ENCODE assay signal across 8 mouse cellular contexts in genomic region chr12:72461894-72462530, GRCm38 (mm10). TPM values are rescaled to one million over a fixed set of nuclear protein-coding genes. Genes with fewer than 3 reads are reported as not detected.
DNase-seq lines count a peak whose midpoint lies in the region; ATAC-seq and TF ChIP-seq lines count a peak whose summit lies in the region.

No protein-coding gene starts in this region.

- H3K9ac ChIP-seq in hindbrain, embryonic 11.5 days (ENCODE audit: low read depth, low read length) = no peak overlapping the region

- H3K27ac ChIP-seq in thymus, adult 2 months (ENCODE audit: control insufficient read depth, insufficient read depth, low read length) = no peak overlapping the region
- H3K27ac ChIP-seq in bone marrow macrophage, adult 2 months (ENCODE audit: insufficient read depth, low read depth, low read length) = no peak overlapping the region
- no peak overlapping the region for H3K27ac ChIP-seq in hindbrain, embryonic 11.5 days (ENCODE audit: low read depth, low read length)

- no peak for TF ChIP-seq CTCF in thymus, adult 2 months (IDR thresholded peaks at IDR 0.05; ENCODE audit: borderline replicate concordance, control insufficient read depth, extremely low read depth, insufficient read depth, low read length, poor library complexity)
- 0 out of 2 replicates have a peak, but pooled peaks have one; percentile 22 for TF ChIP-seq CTCF in bone marrow macrophage, adult 2 months (IDR thresholded peaks at IDR 0.05; ENCODE audit: low read depth, low read length)

- no peak overlapping the region for H3K4me3 ChIP-seq in thymus, adult 2 months (ENCODE audit: control insufficient read depth, insufficient read depth, low read length)
- peak overlapping the region; percentile 10; the same call in 1 of the 2 replicates for H3K4me3 ChIP-seq in bone marrow macrophage, adult 2 months (ENCODE audit: insufficient read depth, low read length)
- H3K4me3 ChIP-seq in hindbrain, embryonic 11.5 days (ENCODE audit: low read depth, low read length) = no peak overlapping the region

- no peaks in the 10 kb centered on the region for H3K4me1 ChIP-seq in thymus, adult 2 months (replicated peaks; ENCODE audit: control insufficient read depth, insufficient read depth, low read length)
- H3K4me1 ChIP-seq in bone marrow macrophage, adult 2 months (ENCODE audit: control insufficient read depth, insufficient read depth, low read length) = no peaks in the 10 kb centered on the region
- no peaks in the 10 kb centered on the region for H3K4me1 ChIP-seq in hindbrain, embryonic 11.5 days (replicated peaks; ENCODE audit: control insufficient read depth, insufficient read depth, low read length)

- intact Hi-C loops in left cerebral cortex, postnatal 36 days (cut with DNase I) = loop anchor here (5.0 to 10.0 kb wide), 4 partner anchors 60 to 515 kb away; no protein-coding TSS in a partner anchor

- no peak overlapping the region for H3K4me2 ChIP-seq in hindbrain, embryonic 11.5 days (replicated peaks; ENCODE audit: low read depth, low read length)

- peak; percentile 52 for DNase-seq in thymus, adult 2 months
- DNase-seq in thymus, adult 18-20 months = no peak
- peak; percentile 68 for DNase-seq in fibroblast of lung, adult 2 months (ENCODE audit: low read depth)
- DNase-seq in hindbrain, embryonic 11.5 days (ENCODE audit: low spot score) = peak; percentile 83
- DNase-seq in left cerebral cortex, postnatal 36 days (ENCODE audit: low spot score in 2 of 2) = peak; percentile 29 to 38
- peak; percentile 82 for DNase-seq in mesoderm, embryonic 11.5 days (ENCODE audit: low read depth, low spot score)
- DNase-seq in splenic B cell, adult 2 months (ENCODE audit: low read depth, low spot score) = peak; percentile 77

- 40% methylated on average over 5 of the region's 5 CpGs for WGBS in thymus, adult 2 months
- WGBS in hindbrain, embryonic 11.5 days = 48% methylated on average over 5 of the region's 5 CpGs

- ATAC-seq in hindbrain, embryonic 11.5 days (ENCODE audit: low FRiP score) = no peak

- no peaks in the 10 kb centered on the region for H3K36me3 ChIP-seq in thymus, adult 2 months (ENCODE audit: control insufficient read depth, insufficient read depth, low read length)
- H3K36me3 ChIP-seq in hindbrain, embryonic 11.5 days (ENCODE audit: control insufficient read depth, insufficient read depth, low read length) = no peaks in the 10 kb centered on the region
- H3K36me3 ChIP-seq in splenic B cell, adult 2 months (ENCODE audit: control insufficient read depth, insufficient read depth, low read length, poor library complexity, severe bottlenecking) = no peaks in the 10 kb centered on the region

- no peak for TF ChIP-seq POLR2A in thymus, adult 2 months (IDR thresholded peaks at IDR 0.05; ENCODE audit: control insufficient read depth, extremely low read depth, insufficient read depth, low read length, poor library complexity)
- TF ChIP-seq POLR2A in bone marrow macrophage, adult 2 months (IDR thresholded peaks at IDR 0.05; ENCODE audit: borderline replicate concordance, low read depth, low read length) = no peak

- no peaks in the 10 kb centered on the region for H3K9me3 ChIP-seq in hindbrain, embryonic 11.5 days (ENCODE audit: control insufficient read depth, low read length)

- H3K27me3 ChIP-seq in thymus, adult 2 months (ENCODE audit: control insufficient read depth, insufficient read depth, low read length) = no peaks in the 10 kb centered on the region
- H3K27me3 ChIP-seq in hindbrain, embryonic 11.5 days (ENCODE audit: control insufficient read depth, insufficient read depth, low read length) = no peaks in the 10 kb centered on the region
- H3K27me3 ChIP-seq in splenic B cell, adult 2 months (ENCODE audit: control insufficient read depth, insufficient read depth, low read length, poor library complexity, severe bottlenecking) = no peaks in the 10 kb centered on the region

RNA-seq across cellular contexts. Expression of gene Lrrc9, which starts 20.3 kb away (rescaled TPM):
- polyA plus RNA-seq in thymus, adult 2 months (2012; rRNA removed) = 0.14 and 0.18 TPM in 2 replicates
- polyA plus RNA-seq in bone marrow macrophage, adult 2 months (2012; ENCODE audit: insufficient read depth, insufficient read length, missing spikeins) = not detected in 2 replicates
- polyA plus RNA-seq in hindbrain, embryonic 11.5 days (2014; fragmentation: Nextera tagmentation; extraction: Ambion mirVana) = 2.4 and 2.9 TPM in 2 replicates
- 1 to 10 TPM; 1.4 to 2.7 TPM for total RNA-seq in left cerebral cortex, postnatal 36 days (2021)

RNA-seq across cellular contexts. Expression of gene Rtn1, which starts 53.2 kb away (rescaled TPM):
- polyA plus RNA-seq in thymus, adult 2 months (2012; rRNA removed) = 1.6 and 1.9 TPM in 2 replicates
- polyA plus RNA-seq in bone marrow macrophage, adult 2 months (2012; ENCODE audit: insufficient read depth, insufficient read length, missing spikeins) = 1.6 and 3.6 TPM in 2 replicates
- polyA plus RNA-seq in hindbrain, embryonic 11.5 days (2014; fragmentation: Nextera tagmentation; extraction: Ambion mirVana) = 488 and 505 TPM in 2 replicates
- total RNA-seq in left cerebral cortex, postnatal 36 days (2021) = 1,000 to 10,000 TPM; 1,443 to 1,537 TPM

Comparison
In these comparisons a context has a peak if more than half of its experiments do, and no peak if none do; other contexts are left out.
1. DNase-seq: peak in thymus, adult 2 months (single experiment), fibroblast of lung, adult 2 months (single experiment), hindbrain, embryonic 11.5 days (single experiment), left cerebral cortex, postnatal 36 days (2 of 2), mesoderm, embryonic 11.5 days (single experiment) and splenic B cell, adult 2 months (single experiment); none in thymus, adult 18-20 months (0 of 2).
2. RNA of gene Rtn1, which starts 53.2 kb away (polyA plus RNA-seq): 488 to 505 TPM in hindbrain, embryonic 11.5 days; 1.6 to 3.6 TPM in bone marrow macrophage, adult 2 months and 1.6 to 1.9 TPM in thymus, adult 2 months; every median in the first group is over 100 times any median in the second.